Mouse (Mus musculus): ENCODE results near the gene Sf3a2. TPM values are rescaled to one million over a fixed set of nuclear protein-coding genes. Genes with fewer than 3 reads are reported as not detected.

Gene Sf3a2
- polyA plus RNA-seq (2014; fragmentation: Nextera tagmentation; extraction: Ambion mirVana), result 55.6 and 62.9 TPM in 2 replicates

GRCm38 (mm10) chr10:80798150-80799006 lies at the start of gene Sf3a2, which contains the start of gene Plekhj1:
Sf3a2 (plus strand) TSS chr10:80798198.
Plekhj1 (minus strand) TSS chr10:80798626.
- Histone ChIP-seq H3K4me2 (replicated peaks) (peak within 1 kb of the TSS; percentile 98), H3K27me3 (ENCODE audit: control insufficient read depth, insufficient read depth, low read length) (no peaks in the 10 kb centered on the region), H3K9me3 (ENCODE audit: control insufficient read depth, low read length) (no peaks in the 10 kb centered on the region), H3K27ac (peak within 1 kb of the TSS; percentile 98), H3K9ac (peak within 1 kb of the TSS; percentile 97), H3K36me3 (replicated peaks; ENCODE audit: control insufficient read depth, insufficient read depth) (peaks cover 63% of the 10 kb centered on the region), H3K4me1 (replicated peaks; ENCODE audit: control insufficient read depth, insufficient read depth, low read length) (peaks cover 20% of the 10 kb centered on the region), H3K4me3 (replicated peaks; ENCODE audit: low read length) (peak within 1 kb of the TSS; percentile 96)
- WGBS, result under 1% methylated on average over 101 of the region's 104 CpGs
- DNase-seq (ENCODE audit: low spot score), result peak; percentile 96
- ATAC-seq (ENCODE audit: low FRiP score), result peak; percentile 93

GRCm38 (mm10) chr10:80748609-80749008 lies 49.4 kb upstream of the Sf3a2 start:
- no peak overlapping the region for H3K4me2 ChIP-seq (replicated peaks)
- no peaks in the 10 kb centered on the region for H3K27me3 ChIP-seq (ENCODE audit: control insufficient read depth, insufficient read depth, low read length)
- H3K9ac ChIP-seq, result no peak overlapping the region
- H3K4me3 ChIP-seq (replicated peaks; ENCODE audit: low read length), result no peak overlapping the region
- H3K36me3 ChIP-seq (replicated peaks; ENCODE audit: control insufficient read depth, insufficient read depth), result no peaks in the 10 kb centered on the region
- no peaks in the 10 kb centered on the region for H3K9me3 ChIP-seq (ENCODE audit: control insufficient read depth, low read length)
- no peak for ATAC-seq (ENCODE audit: low FRiP score)
- H3K27ac ChIP-seq, result no peak overlapping the region
- H3K4me1 ChIP-seq (replicated peaks; ENCODE audit: control insufficient read depth, insufficient read depth, low read length), result no peaks in the 10 kb centered on the region
- 11% methylated on average over 6 of the region's 6 CpGs for WGBS
- peak; percentile 71 for DNase-seq (ENCODE audit: low spot score)

- WGBS, result 18% methylated on average over 16 of the region's 16 CpGs
These were observed 46.7 kb upstream of the Sf3a2 start for GRCm38 (mm10) chr10:80751188-80751832.

GRCm38 (mm10) chr10:80752079-80752625 lies 45.8 kb upstream of the Sf3a2 start:
- 1% methylated on average over 6 of the region's 6 CpGs for WGBS
- no peak overlapping the region for H3K9ac ChIP-seq
- peaks cover 14% of the 10 kb centered on the region for H3K4me1 ChIP-seq (replicated peaks; ENCODE audit: control insufficient read depth, insufficient read depth, low read length)
- H3K36me3 ChIP-seq (replicated peaks; ENCODE audit: control insufficient read depth, insufficient read depth), result no peaks in the 10 kb centered on the region
- H3K27me3 ChIP-seq (ENCODE audit: control insufficient read depth, insufficient read depth, low read length), result no peaks in the 10 kb centered on the region
- ATAC-seq (ENCODE audit: low FRiP score) (peak; percentile 31; the same call in 1 of the 2 replicates), DNase-seq (ENCODE audit: low spot score) (peak; percentile 39)
- H3K27ac ChIP-seq, result no peak overlapping the region
- H3K4me3 ChIP-seq (replicated peaks; ENCODE audit: low read length), result no peak overlapping the region
- H3K4me2 ChIP-seq (replicated peaks), result peak overlapping the region; percentile 24
- H3K9me3 ChIP-seq (ENCODE audit: control insufficient read depth, low read length), result no peaks in the 10 kb centered on the region

More at GRCm38 (mm10) chr10:80751188-80751832, 46.7 kb upstream of the Sf3a2 start:
- no peaks in the 10 kb centered on the region for H3K9me3 ChIP-seq (ENCODE audit: control insufficient read depth, low read length)
- 0 out of 2 replicates have a peak overlapping the region, but pooled peaks have one; percentile 3 for H3K4me3 ChIP-seq (replicated peaks; ENCODE audit: low read length)
- H3K4me1 ChIP-seq (replicated peaks; ENCODE audit: control insufficient read depth, insufficient read depth, low read length), result peaks cover 6% of the 10 kb centered on the region
- no peaks in the 10 kb centered on the region for H3K27me3 ChIP-seq (ENCODE audit: control insufficient read depth, insufficient read depth, low read length)
- ATAC-seq (ENCODE audit: low FRiP score) (no peak), DNase-seq (ENCODE audit: low spot score) (no peak)
- H3K4me2 ChIP-seq (replicated peaks), result peak overlapping the region; percentile 24
- H3K27ac ChIP-seq, result no peak overlapping the region
- no peaks in the 10 kb centered on the region for H3K36me3 ChIP-seq (replicated peaks; ENCODE audit: control insufficient read depth, insufficient read depth)
- no peak overlapping the region for H3K9ac ChIP-seq

GRCm38 (mm10) chr10:80754594-80755290 lies 43.3 kb upstream of the Sf3a2 start, which contains the start of gene Dot1l:
Dot1l (plus strand) TSS chr10:80755206.
- H3K4me1 ChIP-seq (replicated peaks; ENCODE audit: control insufficient read depth, insufficient read depth, low read length), result peaks cover 29% of the 10 kb centered on the region
- peak within 1 kb of the TSS; percentile 96 for H3K4me2 ChIP-seq (replicated peaks)
- H3K27me3 ChIP-seq (ENCODE audit: control insufficient read depth, insufficient read depth, low read length), result no peaks in the 10 kb centered on the region
- WGBS, result 2% methylated on average over 57 of the region's 57 CpGs
- DNase-seq (ENCODE audit: low spot score) (peak; percentile 98), ATAC-seq (ENCODE audit: low FRiP score) (peak; percentile 91)
- peak within 1 kb of the TSS; percentile 96 for H3K9ac ChIP-seq
- H3K9me3 ChIP-seq (ENCODE audit: control insufficient read depth, low read length), result no peaks in the 10 kb centered on the region
- H3K4me3 ChIP-seq (replicated peaks; ENCODE audit: low read length), result peak within 1 kb of the TSS; percentile 94
- peak within 1 kb of the TSS; percentile 93 for H3K27ac ChIP-seq
- no peaks in the 10 kb centered on the region for H3K36me3 ChIP-seq (replicated peaks; ENCODE audit: control insufficient read depth, insufficient read depth)

- peak overlapping the region; percentile 96 for H3K9ac ChIP-seq
- H3K27me3 ChIP-seq (ENCODE audit: control insufficient read depth, insufficient read depth, low read length), result no peaks in the 10 kb centered on the region
- H3K9me3 ChIP-seq (ENCODE audit: control insufficient read depth, low read length), result no peaks in the 10 kb centered on the region
- H3K27ac ChIP-seq, result peak overlapping the region; percentile 93
- peak overlapping the region; percentile 94 for H3K4me3 ChIP-seq (replicated peaks; ENCODE audit: low read length)
- H3K4me1 ChIP-seq (replicated peaks; ENCODE audit: control insufficient read depth, insufficient read depth, low read length), result peaks cover 29% of the 10 kb centered on the region
- no peaks in the 10 kb centered on the region for H3K36me3 ChIP-seq (replicated peaks; ENCODE audit: control insufficient read depth, insufficient read depth)
- DNase-seq (ENCODE audit: low spot score), result no peak
- ATAC-seq (ENCODE audit: low FRiP score), result no peak
- WGBS, result 1% methylated on average over 60 of the region's 75 CpGs
- peak overlapping the region; percentile 96 for H3K4me2 ChIP-seq (replicated peaks)
These were observed 42.5 kb upstream of the Sf3a2 start for GRCm38 (mm10) chr10:80755291-80756015.

- DNase-seq (ENCODE audit: low spot score) (no peak), ATAC-seq (ENCODE audit: low FRiP score) (no peak)
- Histone ChIP-seq H3K9me3 (ENCODE audit: control insufficient read depth, low read length) (no peaks in the 10 kb centered on the region), H3K4me3 (replicated peaks; ENCODE audit: low read length) (peak overlapping the region; percentile 94), H3K4me1 (replicated peaks; ENCODE audit: control insufficient read depth, insufficient read depth, low read length) (peaks cover 29% of the 10 kb centered on the region), H3K27ac (no peak overlapping the region), H3K27me3 (ENCODE audit: control insufficient read depth, insufficient read depth, low read length) (no peaks in the 10 kb centered on the region), H3K36me3 (replicated peaks; ENCODE audit: control insufficient read depth, insufficient read depth) (no peaks in the 10 kb centered on the region), H3K4me2 (replicated peaks) (peak overlapping the region; percentile 96), H3K9ac (peak overlapping the region; percentile 96)
- WGBS, result 34% methylated on average over 3 of the region's 3 CpGs
These were observed 41.9 kb upstream of the Sf3a2 start for GRCm38 (mm10) chr10:80756099-80756498.

- 68% methylated on average over 2 of the region's 2 CpGs for WGBS
- DNase-seq (ENCODE audit: low spot score), result no peak
- ATAC-seq (ENCODE audit: low FRiP score), result no peak
- no peaks in the 10 kb centered on the region for H3K9me3 ChIP-seq (ENCODE audit: control insufficient read depth, low read length)
- no peaks in the 10 kb centered on the region for H3K36me3 ChIP-seq (replicated peaks; ENCODE audit: control insufficient read depth, insufficient read depth)
- H3K9ac ChIP-seq, result peak overlapping the region; percentile 96
- H3K27me3 ChIP-seq (ENCODE audit: control insufficient read depth, insufficient read depth, low read length), result no peaks in the 10 kb centered on the region
- peak overlapping the region; percentile 96 for H3K4me2 ChIP-seq (replicated peaks)
- H3K27ac ChIP-seq, result no peak overlapping the region
- H3K4me3 ChIP-seq (replicated peaks; ENCODE audit: low read length), result peak overlapping the region; percentile 94
- H3K4me1 ChIP-seq (replicated peaks; ENCODE audit: control insufficient read depth, insufficient read depth, low read length), result peaks cover 29% of the 10 kb centered on the region
These were observed 41.5 kb upstream of the Sf3a2 start for GRCm38 (mm10) chr10:80756509-80756908.

All from hindbrain, embryonic 14.5 days (tissue).